ENCODE assay signal across 31 mouse cellular contexts in genomic region chr3:75544287-75544686, GRCm38 (mm10). TPM values are rescaled to one million over a fixed set of nuclear protein-coding genes. Genes with fewer than 3 reads are reported as not detected.
DNase-seq lines count a peak whose midpoint lies in the region; ATAC-seq and TF ChIP-seq lines count a peak whose summit lies in the region.
"Had no signal": no experiment of that assay in that cellular context is flagged by ENCODE, and none has a peak within 500 bp of the region (broad histone marks: within the 10 kb centered on the region; RNA-seq: fewer than 3 reads in every experiment).

No protein-coding gene starts in this region.

- no peaks in the 10 kb centered on the region for H3K27me3 ChIP-seq in MEL (ENCODE audit: control insufficient read depth in 1 of 2, insufficient read depth in 2 of 2, low read length in 2 of 2)
- H3K27me3 ChIP-seq in liver, embryonic 16.5 days (ENCODE audit: control insufficient read depth, insufficient read depth, low read depth, low read length), result no peaks in the 10 kb centered on the region
- H3K27me3 ChIP-seq: embryonic facial prominence, embryonic 13.5 days; forebrain, embryonic 12.5 days; limb, embryonic 13.5 days; midbrain, embryonic 13.5 days; neural tube, embryonic 13.5 days had no signal

- ATAC-seq in erythroid progenitor cell, adult 5-6 weeks (replicated peaks; ENCODE audit: low FRiP score, poor library complexity, severe bottlenecking), result peak; percentile 47; the same call in 1 of the 2 replicates
- ATAC-seq in liver, embryonic 16.5 days (ENCODE audit: low read depth), result peak; percentile 83
- ATAC-seq: forebrain, postnatal 0 days; hindbrain, embryonic 16.5 days; midbrain, embryonic 13.5 days had no signal

- H3K4me2 ChIP-seq in liver, embryonic 16.5 days (ENCODE audit: low read depth, low read length), result 0 out of 2 replicates have a peak overlapping the region, but pooled peaks have one; percentile 20
- H3K4me2 ChIP-seq: embryonic facial prominence, embryonic 13.5 days; forebrain, embryonic 12.5 days; limb, embryonic 13.5 days; midbrain, embryonic 13.5 days; neural tube, embryonic 13.5 days had no signal

- no peak overlapping the region for H3K9ac ChIP-seq in MEL (ENCODE audit: control insufficient read depth, low read depth, low read length, poor library complexity, severe bottlenecking)
- no peak overlapping the region for H3K9ac ChIP-seq in liver, embryonic 16.5 days (ENCODE audit: low read depth, low read length)
- H3K9ac ChIP-seq: embryonic facial prominence, embryonic 13.5 days; forebrain, embryonic 12.5 days; forebrain, postnatal 0 days; limb, embryonic 13.5 days; midbrain, embryonic 13.5 days; neural tube, embryonic 13.5 days had no signal

- no peak overlapping the region for H3K4me3 ChIP-seq in MEL (ENCODE audit: control insufficient read depth in 1 of 2, insufficient read depth in 1 of 2, low read depth in 2 of 2, low read length in 2 of 2)
- no peak overlapping the region for H3K4me3 ChIP-seq in liver, embryonic 16.5 days (ENCODE audit: low read depth, low read length)
- H3K4me3 ChIP-seq: embryonic facial prominence, embryonic 13.5 days; erythroblast, embryonic 14.5 days; forebrain, embryonic 12.5 days; hindbrain, embryonic 10.5 days; limb, embryonic 13.5 days; midbrain, embryonic 13.5 days; neural tube, embryonic 13.5 days had no signal

- no peak overlapping the region for H3K27ac ChIP-seq in MEL (ENCODE audit: control insufficient read depth, low read depth, low read length)
- H3K27ac ChIP-seq in liver, embryonic 16.5 days (ENCODE audit: low read length), result no peak overlapping the region
- H3K27ac ChIP-seq: embryonic facial prominence, embryonic 13.5 days; forebrain, embryonic 12.5 days; hindbrain, embryonic 10.5 days; limb, embryonic 13.5 days; midbrain, embryonic 13.5 days; neural tube, embryonic 13.5 days; stomach, postnatal 0 days had no signal

- TF ChIP-seq EP300 in MEL (IDR thresholded peaks at IDR 0.05; ENCODE audit: low read depth in 1 of 2, low read length in 2 of 2), result peak in 1 of 2 experiments; percentile 43; a peak in 3 of 4 replicates

- TF ChIP-seq CTCF in MEL (IDR thresholded peaks at IDR 0.05 in 2 of 3, conservative IDR thresholded peaks at IDR 0.05 in 1 of 3; ENCODE audit: control insufficient read depth in 1 of 3, insufficient read depth in 1 of 3, low read depth in 2 of 3, low read length in 3 of 3, poor library complexity in 1 of 3, severe bottlenecking in 1 of 3), result no peak

- peaks cover 8 to 14% of the 10 kb centered on the region in 2 experiments; a peak in 3 of 4 replicates for H3K4me1 ChIP-seq in MEL (ENCODE audit: control insufficient read depth in 1 of 2, insufficient read depth in 2 of 2, low read length in 2 of 2)
- H3K4me1 ChIP-seq in liver, embryonic 16.5 days (ENCODE audit: control insufficient read depth, low read depth, low read length), result peaks cover 6% of the 10 kb centered on the region
- H3K4me1 ChIP-seq: embryonic facial prominence, embryonic 13.5 days; forebrain, embryonic 12.5 days; neural tube, embryonic 13.5 days had no signal

- peaks cover 12% of the 10 kb centered on the region for H3K79me2 ChIP-seq in MEL (ENCODE audit: control insufficient read depth, insufficient read depth, low read length, poor library complexity)

- no peak for TF ChIP-seq RAD21 in MEL (IDR thresholded peaks at IDR 0.05; ENCODE audit: low read depth, low read length)

- peak; percentile 50 for DNase-seq in MEL (ENCODE audit: low read depth, low spot score)
- DNase-seq in c-Kit-negative CD71-positive TER-119-positive erythroid progenitor cells, embryonic 14.5 days (ENCODE audit: low read depth, low spot score), result peak; percentile 61
- no peak for DNase-seq in left cerebral cortex, postnatal 14 days (ENCODE audit: low spot score in 2 of 2)
- no peak for DNase-seq in adrenal gland, adult 2 months
- DNase-seq in left cerebral cortex, adult 18-20 months (ENCODE audit: low spot score in 2 of 2), result no peak
- no peak for DNase-seq in kidney, postnatal 36 days
- DNase-seq: adrenal gland, postnatal 25 days; B cell, adult 2 months; cerebellum, adult 8-10 months; cerebellum, postnatal 36 days; embryo, embryonic 11 days; forebrain, postnatal 0 days; heart, postnatal 14 days; kidney, adult 18-20 months; layer of hippocampus, postnatal 36 days; lung, adult 2 months; lung, postnatal 10 days; right cerebral cortex, postnatal 4 days; thymus, adult 18-20 months; thymus, postnatal 4 days had no signal

- H3K9me3 ChIP-seq in MEL (replicated peaks; ENCODE audit: insufficient read depth, low read length), result no peaks in the 10 kb centered on the region
- no peaks in the 10 kb centered on the region for H3K9me3 ChIP-seq in liver, embryonic 16.5 days (replicated peaks; ENCODE audit: control insufficient read depth, low read length)
- H3K9me3 ChIP-seq: embryonic facial prominence, embryonic 13.5 days; forebrain, embryonic 12.5 days; hindbrain, embryonic 10.5 days; limb, embryonic 13.5 days; midbrain, embryonic 13.5 days; neural tube, embryonic 13.5 days had no signal

- intact Hi-C loops in left cerebral cortex, postnatal 14 days (cut with DNase I), result no loop called here

- 41% methylated on average over 1 of the region's 1 CpGs for WGBS in liver, embryonic 16.5 days (ENCODE audit: insufficient replicate concordance)

- H3K36me3 ChIP-seq in MEL (ENCODE audit: control insufficient read depth in 1 of 2, insufficient read depth in 2 of 2, low read length in 2 of 2), result peaks cover 5 to 39% of the 10 kb centered on the region in 2 experiments
- H3K36me3 ChIP-seq in liver, embryonic 16.5 days (ENCODE audit: control insufficient read depth, insufficient read depth), result peaks cover 4% of the 10 kb centered on the region

- TF ChIP-seq POLR2A in MEL (IDR thresholded peaks at IDR 0.05; ENCODE audit: control insufficient read depth in 1 of 2, insufficient read depth in 1 of 2, low read depth in 1 of 2, low read length in 2 of 2, poor library complexity in 1 of 2), result no peak

TF ChIP-seq in MEL, 35 proteins besides CTCF, POLR2A, EP300 and RAD21:
- TF ChIP-seq TCF12 (IDR thresholded peaks at IDR 0.05; ENCODE audit: low read depth, low read length) (no peak), TAL1 (IDR thresholded peaks at IDR 0.05; ENCODE audit: low read length) (peak; percentile 81), CHD2 (IDR thresholded peaks at IDR 0.05; ENCODE audit: low read length) (no peak)
TF ChIP-seq in MEL: peak in this region for 1.

RNA-seq across cellular contexts. Expression of gene Pdcd10, which starts 12.4 kb away (rescaled TPM):
- total RNA-seq in MEL (2012; rRNA removed), result 42.8 and 47.1 TPM in 2 replicates
- polyA plus RNA-seq in MEL (2012; ENCODE audit: insufficient read depth in 1 of 2, insufficient read length in 2 of 2, low read depth in 1 of 2, low replicate concordance in 2 of 2, missing spikeins in 1 of 2), result 100 to 1,000 TPM in 1 of 2 experiments, 10 to 100 TPM in 1; 41.4 to 110 TPM
- total RNA-seq in erythroid progenitor cell, adult 5-6 weeks (2015; ENCODE audit: low replicate concordance), result 38.6 and 38.9 TPM in 2 replicates
- total RNA-seq in erythroid progenitor cell, adult 5-6 weeks (2017; ENCODE audit: low replicate concordance), result 60.8 and 67.1 TPM in 2 replicates
- polyA plus RNA-seq in liver, embryonic 16.5 days (2015; fragmentation: Nextera tagmentation; extraction: Ambion mirVana), result 43.8 and 45.0 TPM in 2 replicates
- 10 to 100 TPM; 66.2 to 69.8 TPM for total RNA-seq in left cerebral cortex, postnatal 14 days (2021)
- 10 to 100 TPM; 57.1 to 62.3 TPM for total RNA-seq in adrenal gland, adult 2 months (2021)
- 0.22 and 0.55 TPM in 2 replicates for polyA plus RNA-seq in adrenal gland, adult 2 months (2012; rRNA removed)
- total RNA-seq in left cerebral cortex, adult 18-20 months (2021), result 10 to 100 TPM; 57.5 to 67.3 TPM

RNA-seq across cellular contexts. Expression of gene Serpini1, which starts 13.1 kb away (rescaled TPM):
- 0.08 TPM in 1 of 2 replicates, not detected in the other for total RNA-seq in MEL (2012; rRNA removed)
- under 1 TPM in 1 of 2 experiments, not detected in 1; 0.13 TPM for polyA plus RNA-seq in MEL (2012; ENCODE audit: insufficient read depth in 1 of 2, insufficient read length in 2 of 2, low read depth in 1 of 2, low replicate concordance in 2 of 2, missing spikeins in 1 of 2)
- total RNA-seq in erythroid progenitor cell, adult 5-6 weeks (2015; ENCODE audit: low replicate concordance), result 2.1 TPM in 1 of 2 replicates, not detected in the other
- 1.4 and 1.8 TPM in 2 replicates for total RNA-seq in erythroid progenitor cell, adult 5-6 weeks (2017; ENCODE audit: low replicate concordance)
- 0.35 and 0.68 TPM in 2 replicates for polyA plus RNA-seq in liver, embryonic 16.5 days (2015; fragmentation: Nextera tagmentation; extraction: Ambion mirVana)
- 100 to 1,000 TPM; 181 TPM for total RNA-seq in left cerebral cortex, postnatal 14 days (2021)
- 1 to 10 TPM; 2.3 to 3.4 TPM for total RNA-seq in adrenal gland, adult 2 months (2021)
- polyA plus RNA-seq in adrenal gland, adult 2 months (2012; rRNA removed), result 0.12 and 0.16 TPM in 2 replicates
- total RNA-seq in left cerebral cortex, adult 18-20 months (2021), result 100 to 1,000 TPM; 297 to 308 TPM
- polyA plus RNA-seq: erythroblast, embryonic 14.5 days had no signal

Comparison
In these comparisons a context has a peak if more than half of its experiments do, and no peak if none do; other contexts are left out.
1. DNase-seq: peak in MEL (single experiment) and c-Kit-negative CD71-positive TER-119-positive erythroid progenitor cells, embryonic 14.5 days (single experiment); none in left cerebral cortex, postnatal 14 days (0 of 2), adrenal gland, adult 2 months (single experiment), left cerebral cortex, adult 18-20 months (0 of 2) and kidney, postnatal 36 days (0 of 2).
2. RNA of gene Serpini1, which starts 13.1 kb away (total RNA-seq): 297 to 308 TPM in left cerebral cortex, adult 18-20 months and 181 TPM in left cerebral cortex, postnatal 14 days; 2.3 to 3.4 TPM in adrenal gland, adult 2 months, 1.4 to 2.1 TPM in erythroid progenitor cell, adult 5-6 weeks and 0.08 TPM in MEL; every median in the first group is over 10 times any median in the second.